Mouse (Mus musculus): Measurements from ENCODE around the gene Phf21a. TPM values are rescaled to one million over a fixed set of nuclear protein-coding genes. Genes with fewer than 3 reads are reported as not detected.

Phf21a gene
- 59.7 TPM for polyA plus RNA-seq (2014; fragmentation: Illumina TruSeq; extraction: RNeasy Lipid Tissue Mini Kit (QIAGEN cat#74804); ENCODE audit: low read depth, low replicate concordance)

DNA sequence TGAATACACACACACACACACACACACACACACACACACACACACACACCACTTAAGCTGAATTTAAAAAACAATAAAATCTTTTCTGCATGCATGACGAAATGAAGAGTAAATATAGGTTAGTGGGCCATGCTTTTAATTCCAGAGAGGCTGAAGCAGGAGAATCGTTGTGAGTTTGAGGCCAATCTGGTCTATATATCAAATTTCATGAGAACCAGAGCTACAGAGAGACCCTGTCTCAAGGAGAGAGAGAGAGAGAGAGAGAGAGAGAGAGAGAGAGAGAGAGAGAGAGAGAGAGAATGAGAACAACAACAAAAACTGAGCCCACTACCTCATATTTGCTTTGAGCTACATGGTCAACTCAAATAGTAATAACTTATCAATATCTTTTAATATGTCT, at the start of gene Phf21a:
TSS of gene Phf21a (plus strand) at position 301 of the 400 bp plus-strand sequence.

DNA sequence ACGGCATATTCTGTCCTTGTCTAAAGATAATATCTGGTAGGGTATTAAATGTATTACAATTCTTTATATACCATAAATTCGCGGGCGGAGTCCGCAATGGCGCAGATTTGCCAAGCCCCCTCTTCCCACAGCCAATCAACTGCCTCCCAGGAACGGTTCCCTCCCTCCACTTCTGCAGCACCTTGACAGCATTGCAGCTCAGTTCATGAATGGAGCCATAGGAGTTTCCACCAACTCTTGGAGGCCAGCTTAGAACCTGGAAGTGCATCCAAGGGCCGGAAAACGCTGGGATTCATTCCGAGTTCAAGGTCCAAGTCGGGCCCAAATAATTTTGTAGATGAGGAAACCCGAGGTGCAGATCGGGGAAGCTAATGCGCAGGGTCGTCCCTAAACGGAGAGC, 281.6 kb downstream of the Phf21a start, which contains the start of the genes Pex16 and Large2:
TSS of gene Pex16 (plus strand) at position 163 of the 400 bp plus-strand sequence.
TSS of gene Large2 (minus strand) at position 356 of the 400 bp plus-strand sequence.

GRCm38 (mm10) chr2:92381901-92382588, 289.1 kb downstream of the Phf21a start, which contains the start of gene 1700029I15Rik:
Gene 1700029I15Rik, plus strand, starts transcription at chr2:92382538.

GRCm38 (mm10) chr2:92401091-92401561, 308.2 kb downstream of the Phf21a start, which contains the start of gene Mapk8ip1:
Gene Mapk8ip1, minus strand, starts transcription at chr2:92401263.

Other genes with a start within 250 kb of the Phf21a start
- gene Chrm4, start 165.9 kb upstream of the Phf21a start, polyA plus RNA-seq (2014; fragmentation: Illumina TruSeq; extraction: RNeasy Lipid Tissue Mini Kit (QIAGEN cat#74804); ENCODE audit: low read depth, low replicate concordance), result not detected
- not detected for gene Mdk, start 160.8 kb upstream of the Phf21a start, polyA plus RNA-seq (2014; fragmentation: Illumina TruSeq; extraction: RNeasy Lipid Tissue Mini Kit (QIAGEN cat#74804); ENCODE audit: low read depth, low replicate concordance)
- gene Gm9821, start 147.4 kb upstream of the Phf21a start, polyA plus RNA-seq (2014; fragmentation: Illumina TruSeq; extraction: RNeasy Lipid Tissue Mini Kit (QIAGEN cat#74804); ENCODE audit: low read depth, low replicate concordance), result not detected
- 2.0 TPM for gene Dgkz, start 117.3 kb upstream of the Phf21a start, polyA plus RNA-seq (2014; fragmentation: Illumina TruSeq; extraction: RNeasy Lipid Tissue Mini Kit (QIAGEN cat#74804); ENCODE audit: low read depth, low replicate concordance)
- 4.0 TPM for gene Creb3l1, start 68.6 kb upstream of the Phf21a start, polyA plus RNA-seq (2014; fragmentation: Illumina TruSeq; extraction: RNeasy Lipid Tissue Mini Kit (QIAGEN cat#74804); ENCODE audit: low read depth, low replicate concordance)

Measured in adrenal gland, adult 10 weeks (tissue).